Mouse (Mus musculus): Measurements from ENCODE around the gene Alox12b. TPM values are rescaled to one million over a fixed set of nuclear protein-coding genes. Genes with fewer than 3 reads are reported as not detected.

Alox12b gene
- polyA plus RNA-seq, 1 experiment = 0.59 TPM

DNA sequence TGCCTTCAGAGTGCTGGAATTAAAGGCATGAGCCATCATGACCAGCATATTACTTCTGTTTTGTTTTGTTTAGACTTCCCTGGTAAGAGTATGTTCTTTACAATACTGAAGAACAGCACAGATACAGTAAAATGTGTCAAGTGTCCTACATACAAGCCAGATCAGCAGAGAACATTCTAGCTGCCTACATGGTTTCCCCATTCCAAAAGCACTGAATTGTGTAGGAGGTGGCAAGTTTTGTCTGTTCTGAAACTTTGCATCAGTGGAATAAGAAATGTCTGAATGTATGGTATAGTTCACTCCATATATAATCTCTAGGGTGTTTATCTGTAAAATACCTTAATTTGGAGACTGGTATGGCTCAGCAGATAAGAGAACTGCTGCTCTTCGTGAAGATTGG lies 1.4 kb upstream of the Alox12b start:
- DNase-seq = no peak
- TF ChIP-seq POLR2A (IDR thresholded peaks at IDR 0.05; ENCODE audit: borderline replicate concordance, insufficient read depth, low read length) = no peak
- no peak for TF ChIP-seq CTCF (IDR thresholded peaks at IDR 0.05; ENCODE audit: borderline replicate concordance, insufficient read depth, low read depth, low read length)
- no peak overlapping the region for H3K27ac ChIP-seq (ENCODE audit: insufficient read depth, low read length)
- 79% methylated on average over 1 of the region's 1 CpGs for WGBS
- H3K4me3 ChIP-seq (replicated peaks; ENCODE audit: insufficient read depth, low read depth, low read length) = no peak overlapping the region
- no peaks in the 10 kb centered on the region for H3K27me3 ChIP-seq (ENCODE audit: control insufficient read depth, insufficient read depth, low read length)
- H3K4me1 ChIP-seq (ENCODE audit: control insufficient read depth, insufficient read depth, low read length) = peaks cover 3% of the 10 kb centered on the region; the same call in 1 of the 2 replicates

DNA sequence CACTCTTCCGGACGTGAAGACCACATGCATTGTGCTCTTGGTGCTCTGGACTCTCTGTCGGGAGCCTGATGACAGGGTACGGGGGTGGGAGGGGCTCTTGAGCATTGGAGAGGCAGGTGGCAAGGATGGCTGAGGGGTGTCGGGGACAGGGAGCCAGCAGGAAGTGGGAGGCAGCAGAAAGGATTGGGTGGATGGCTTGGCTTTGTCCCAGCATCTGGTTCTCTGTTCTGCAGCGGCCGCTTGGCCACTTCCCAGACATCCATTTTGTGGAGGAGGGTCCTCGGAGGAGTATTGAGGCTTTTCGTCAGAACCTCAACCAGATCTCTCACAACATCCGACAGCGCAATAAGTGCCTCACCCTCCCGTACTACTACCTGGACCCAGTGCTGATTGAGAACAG lies 12.5 kb downstream of the Alox12b start:
- H3K4me3 ChIP-seq (replicated peaks; ENCODE audit: insufficient read depth, low read depth, low read length) = no peak overlapping the region
- 58% methylated on average over 12 of the region's 12 CpGs for WGBS
- no peak for DNase-seq
- H3K4me1 ChIP-seq (ENCODE audit: control insufficient read depth, insufficient read depth, low read length) = no peaks in the 10 kb centered on the region
- no peak overlapping the region for H3K27ac ChIP-seq (ENCODE audit: insufficient read depth, low read length)
- TF ChIP-seq CTCF (IDR thresholded peaks at IDR 0.05; ENCODE audit: borderline replicate concordance, insufficient read depth, low read depth, low read length) (no peak), POLR2A (IDR thresholded peaks at IDR 0.05; ENCODE audit: borderline replicate concordance, insufficient read depth, low read length) (no peak)
- no peaks in the 10 kb centered on the region for H3K27me3 ChIP-seq (ENCODE audit: control insufficient read depth, insufficient read depth, low read length)

DNA sequence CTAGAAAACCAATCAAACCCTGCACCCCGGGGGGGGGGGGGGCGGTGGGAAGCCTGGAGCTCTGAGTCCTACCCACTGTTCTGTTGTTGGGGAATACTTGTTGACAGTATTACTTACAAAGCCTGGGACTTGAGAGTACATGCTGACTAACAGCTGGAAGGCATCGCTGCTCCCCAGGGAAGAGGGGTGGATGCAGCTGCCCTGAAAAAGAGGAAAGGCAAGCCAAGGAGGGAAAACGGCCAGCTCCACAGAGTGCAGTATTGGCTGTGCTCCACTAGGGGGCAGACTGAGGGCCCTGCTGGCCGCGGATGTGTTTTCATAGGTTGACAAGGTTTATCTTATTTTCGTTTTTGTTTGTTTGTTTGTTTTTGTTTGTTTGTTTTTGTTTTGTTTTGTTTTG lies 14.8 kb downstream of the Alox12b start:
- peak; percentile 35 to 55 for DNase-seq
- no peak for TF ChIP-seq POLR2A (IDR thresholded peaks at IDR 0.05; ENCODE audit: borderline replicate concordance, insufficient read depth, low read length)
- TF ChIP-seq CTCF (IDR thresholded peaks at IDR 0.05; ENCODE audit: borderline replicate concordance, insufficient read depth, low read depth, low read length) = peak; percentile 73
- H3K27ac ChIP-seq (ENCODE audit: insufficient read depth, low read length) = no peak overlapping the region
- H3K4me3 ChIP-seq (replicated peaks; ENCODE audit: insufficient read depth, low read depth, low read length) = no peak overlapping the region
- no peaks in the 10 kb centered on the region for H3K27me3 ChIP-seq (ENCODE audit: control insufficient read depth, insufficient read depth, low read length)
- WGBS = 14% methylated on average over 7 of the region's 7 CpGs
- no peaks in the 10 kb centered on the region for H3K4me1 ChIP-seq (ENCODE audit: control insufficient read depth, insufficient read depth, low read length)

DNA sequence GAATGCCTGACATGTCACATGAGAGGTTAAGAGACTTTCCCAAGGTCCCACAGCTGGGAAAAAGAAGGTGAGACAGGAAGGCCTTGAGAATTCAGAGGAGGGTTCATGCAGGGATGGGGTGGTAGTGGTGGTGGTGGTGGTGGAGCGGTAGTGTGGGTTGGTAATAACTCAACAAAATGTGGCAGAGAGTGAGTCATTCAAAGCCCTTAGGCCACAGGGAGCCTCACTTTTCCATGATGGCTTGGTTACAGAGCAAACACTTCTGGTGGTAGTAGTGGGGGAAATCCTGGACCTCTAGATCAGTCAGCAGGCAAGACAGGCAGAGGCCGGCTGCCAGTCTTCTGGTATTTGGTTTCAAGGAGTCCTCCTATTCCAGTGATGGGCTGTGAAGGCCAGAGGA lies 15.8 kb downstream of the Alox12b start:
- Histone ChIP-seq H3K4me3 (replicated peaks; ENCODE audit: insufficient read depth, low read depth, low read length) (no peak overlapping the region), H3K27me3 (ENCODE audit: control insufficient read depth, insufficient read depth, low read length) (no peaks in the 10 kb centered on the region), H3K4me1 (ENCODE audit: control insufficient read depth, insufficient read depth, low read length) (no peaks in the 10 kb centered on the region), H3K27ac (ENCODE audit: insufficient read depth, low read length) (no peak overlapping the region)
- WGBS = 100% methylated on average over 2 of the region's 2 CpGs
- DNase-seq = no peak
- TF ChIP-seq CTCF (IDR thresholded peaks at IDR 0.05; ENCODE audit: borderline replicate concordance, insufficient read depth, low read depth, low read length) (no peak), POLR2A (IDR thresholded peaks at IDR 0.05; ENCODE audit: borderline replicate concordance, insufficient read depth, low read length) (no peak)

DNA sequence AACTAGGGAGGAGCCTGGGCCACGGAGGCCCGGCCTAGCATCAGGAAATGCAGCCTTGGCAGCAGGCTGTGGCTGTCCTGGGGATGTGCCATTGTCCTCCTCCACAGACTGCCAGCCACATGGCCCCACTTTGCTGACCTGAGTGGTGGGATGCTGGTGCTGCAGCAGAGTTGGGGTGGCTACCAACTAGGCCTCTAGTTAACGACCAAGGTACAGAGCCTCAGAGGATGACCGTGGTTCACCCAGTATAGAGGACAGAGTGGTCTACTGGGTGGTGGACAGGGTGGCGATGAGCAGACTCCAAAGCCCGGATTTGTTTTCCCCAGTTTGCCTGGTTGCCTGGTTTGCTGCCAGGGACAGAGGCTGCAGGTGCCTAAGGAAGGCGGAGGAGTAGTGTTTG lies 17.9 kb downstream of the Alox12b start:
- no peak for TF ChIP-seq POLR2A (IDR thresholded peaks at IDR 0.05; ENCODE audit: borderline replicate concordance, insufficient read depth, low read length)
- no peak for TF ChIP-seq CTCF (IDR thresholded peaks at IDR 0.05; ENCODE audit: borderline replicate concordance, insufficient read depth, low read depth, low read length)
- WGBS = 62% methylated on average over 7 of the region's 7 CpGs
- Histone ChIP-seq H3K27ac (ENCODE audit: insufficient read depth, low read length) (no peak overlapping the region), H3K4me3 (replicated peaks; ENCODE audit: insufficient read depth, low read depth, low read length) (no peak overlapping the region), H3K27me3 (ENCODE audit: control insufficient read depth, insufficient read depth, low read length) (no peaks in the 10 kb centered on the region), H3K4me1 (ENCODE audit: control insufficient read depth, insufficient read depth, low read length) (no peaks in the 10 kb centered on the region)
- DNase-seq = no peak

DNA sequence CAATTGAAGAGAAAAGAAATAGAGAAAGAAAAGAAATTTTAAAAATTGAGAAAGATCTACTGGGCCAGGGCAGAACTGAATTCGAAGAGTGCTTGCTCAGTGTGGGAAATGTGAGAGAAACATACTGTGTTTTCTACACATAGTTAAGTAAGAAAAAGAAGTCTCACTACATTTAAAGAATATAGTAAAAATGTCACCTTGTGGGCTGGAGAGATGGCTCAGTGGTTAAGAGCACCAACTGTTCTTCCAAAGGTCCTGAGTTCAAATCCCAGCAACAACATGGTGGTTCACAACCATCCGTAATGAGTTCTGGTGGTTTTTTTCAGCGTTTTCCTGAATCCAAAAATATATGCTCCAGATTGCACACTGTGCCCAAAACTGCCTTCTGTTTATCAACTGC lies 21.7 kb downstream of the Alox12b start:
- Histone ChIP-seq H3K27ac (ENCODE audit: insufficient read depth, low read length) (no peak overlapping the region), H3K27me3 (ENCODE audit: control insufficient read depth, insufficient read depth, low read length) (no peaks in the 10 kb centered on the region), H3K4me1 (ENCODE audit: control insufficient read depth, insufficient read depth, low read length) (no peaks in the 10 kb centered on the region), H3K4me3 (replicated peaks; ENCODE audit: insufficient read depth, low read depth, low read length) (no peak overlapping the region)
- DNase-seq = no peak
- no peak for TF ChIP-seq CTCF (IDR thresholded peaks at IDR 0.05; ENCODE audit: borderline replicate concordance, insufficient read depth, low read depth, low read length)
- no peak for TF ChIP-seq POLR2A (IDR thresholded peaks at IDR 0.05; ENCODE audit: borderline replicate concordance, insufficient read depth, low read length)
- WGBS = 75% methylated on average over 3 of the region's 3 CpGs

DNA sequence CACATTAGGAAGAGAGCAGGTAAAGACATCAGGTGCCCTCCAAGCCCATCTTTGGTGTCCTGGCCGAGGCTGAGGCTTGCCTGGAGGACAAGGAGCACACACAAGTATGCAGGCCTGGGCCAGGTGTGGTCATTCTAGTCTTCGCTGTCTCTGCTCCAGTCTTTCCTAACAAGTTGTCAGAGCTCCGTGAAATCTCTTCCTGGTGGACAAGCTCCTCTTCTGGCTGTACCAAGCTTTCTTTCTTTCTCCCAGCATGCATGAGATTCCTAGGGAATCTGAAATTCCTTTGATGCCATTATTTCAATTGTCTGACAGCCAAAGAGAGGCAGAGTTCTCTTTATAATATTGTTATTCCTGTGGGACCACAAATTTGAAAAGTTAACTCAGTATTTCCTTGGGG lies 22.7 kb downstream of the Alox12b start:
- H3K27me3 ChIP-seq (ENCODE audit: control insufficient read depth, insufficient read depth, low read length) = no peaks in the 10 kb centered on the region
- no peaks in the 10 kb centered on the region for H3K4me1 ChIP-seq (ENCODE audit: control insufficient read depth, insufficient read depth, low read length)
- TF ChIP-seq POLR2A (IDR thresholded peaks at IDR 0.05; ENCODE audit: borderline replicate concordance, insufficient read depth, low read length) (no peak), CTCF (IDR thresholded peaks at IDR 0.05; ENCODE audit: borderline replicate concordance, insufficient read depth, low read depth, low read length) (no peak)
- no peak overlapping the region for H3K27ac ChIP-seq (ENCODE audit: insufficient read depth, low read length)
- 36% methylated on average over 3 of the region's 3 CpGs for WGBS
- no peak overlapping the region for H3K4me3 ChIP-seq (replicated peaks; ENCODE audit: insufficient read depth, low read depth, low read length)
- DNase-seq = no peak

DNA sequence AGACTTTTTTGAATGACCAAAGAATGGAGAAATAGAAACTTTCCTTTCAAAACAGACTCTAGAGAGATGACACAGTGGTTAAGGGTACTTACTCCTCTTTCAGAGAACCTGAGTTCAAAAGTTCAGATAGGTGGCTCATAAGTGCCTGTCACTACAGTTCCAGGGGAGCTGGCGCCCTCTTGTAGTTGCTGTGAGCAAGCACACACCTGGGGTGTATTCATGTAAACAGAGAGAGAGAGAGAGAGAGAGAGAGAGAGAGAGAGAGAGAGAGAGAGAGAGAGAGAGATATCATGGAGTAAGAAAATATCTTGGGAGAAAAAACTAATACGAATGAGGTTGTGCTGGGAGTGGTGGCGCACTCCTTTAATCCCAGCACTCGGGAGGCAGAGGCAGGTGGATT lies 23.3 kb downstream of the Alox12b start:
- TF ChIP-seq CTCF (IDR thresholded peaks at IDR 0.05; ENCODE audit: borderline replicate concordance, insufficient read depth, low read depth, low read length) (no peak), POLR2A (IDR thresholded peaks at IDR 0.05; ENCODE audit: borderline replicate concordance, insufficient read depth, low read length) (no peak)
- H3K27ac ChIP-seq (ENCODE audit: insufficient read depth, low read length) = no peak overlapping the region
- H3K4me1 ChIP-seq (ENCODE audit: control insufficient read depth, insufficient read depth, low read length) = no peaks in the 10 kb centered on the region
- no peaks in the 10 kb centered on the region for H3K27me3 ChIP-seq (ENCODE audit: control insufficient read depth, insufficient read depth, low read length)
- DNase-seq = no peak
- no peak overlapping the region for H3K4me3 ChIP-seq (replicated peaks; ENCODE audit: insufficient read depth, low read depth, low read length)
- 80% methylated on average over 4 of the region's 4 CpGs for WGBS

Measured in cerebellum, adult 2 months (tissue).